Mouse (Mus musculus) Patski (cell line): ENCODE measurements at regions not wholly inside any gene's neighbourhood (a gene's known extent, or its start where the extent isn't known, plus 50 kb on each side); places are given as distances from the start of the nearest gene placed in this dataset.
"Not testable (repeated sequence)": the region's sequence is repeated elsewhere in the genome, so short reads cannot be mapped to it uniquely, and the experiment has no call there.

Experiments used
- ATAC-seq: fragments of 100-300 bp; one replicate; pipeline ENCODE4 v1.8.0; 2021
- CTCF ChIA-PET: fragments of 350-600 bp; sonication (Branson Sonifier 250); formaldehyde crosslinking; loops from one replicate; lab custom pipeline; 2022; ENCODE audit warnings: inconsistent platforms; lab: Charles Lee
- POLR2A ChIA-PET: fragments of 350-600 bp; sonication (Branson Sonifier 250); formaldehyde crosslinking; loops from one replicate; lab custom pipeline; 2022; ENCODE audit warnings: antibody characterized with exemption, inconsistent platforms; lab: Charles Lee
- DNase-seq: peaks from one replicate; pipeline ENCODE4 v3.0.0-alpha.2; 2011; ENCODE audit warnings: low read depth, low spot score
- H3K27me3 ChIP-seq: fragments of 371-371 bp; one replicate; pipeline ENCODE4 v1.5.1; 2021
- CTCF ChIP-seq: fragments of 100-300 bp; IDR thresholded peaks from one replicate; pipeline ENCODE4 v1.5.1; 2021
- in situ Hi-C: fragments of 300-500 bp; cut with MboI; formaldehyde crosslinking; loops from 3 replicates; pipeline ENCODE4 v1.11.1; 2018; ENCODE audit warnings: low pct_unique_long_range_greater_than_20kb, mixed read lengths

GRCm38 (mm10) chr16:56323828-56324227 lies 119.7 kb downstream of the Impg2 start:
- POLR2A ChIA-PET, CTCF ChIA-PET, H3K27me3 ChIP-seq, ATAC-seq, DNase-seq: not testable (repeated sequence)
- in situ Hi-C loops, result loop anchor here (25.0 kb wide), 1 partner anchor 163 kb away; the partner anchor contains the start of gene Abi3bp

DNA sequence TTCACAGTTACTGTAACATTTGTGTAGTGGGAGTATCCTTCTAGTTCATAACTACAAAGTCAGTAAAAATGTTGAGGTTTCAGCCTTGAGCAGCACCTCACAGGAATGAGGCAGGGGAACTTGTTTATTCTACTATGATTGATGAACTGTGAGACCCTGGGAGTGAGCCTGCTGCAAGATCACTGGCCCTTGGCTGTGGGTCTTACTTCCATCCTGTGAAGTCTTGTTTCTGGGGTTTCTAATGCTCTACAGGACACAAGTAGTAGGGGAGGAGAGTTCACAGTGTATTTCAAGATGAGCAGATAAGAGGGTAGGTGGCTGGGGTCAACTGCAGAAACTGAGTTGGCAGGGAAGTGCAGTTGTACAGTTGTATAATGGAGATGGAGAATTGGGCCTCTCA lies 128.3 kb upstream of the Abi3bp start:
- CTCF ChIA-PET, result no interaction called here
- in situ Hi-C loops, result no loop called here
- no peak for TF ChIP-seq CTCF
- POLR2A ChIA-PET, result no interaction called here
- DNase-seq (no peak), ATAC-seq (no peak)
- H3K27me3 ChIP-seq, result no peaks in the 10 kb centered on the region

DNA sequence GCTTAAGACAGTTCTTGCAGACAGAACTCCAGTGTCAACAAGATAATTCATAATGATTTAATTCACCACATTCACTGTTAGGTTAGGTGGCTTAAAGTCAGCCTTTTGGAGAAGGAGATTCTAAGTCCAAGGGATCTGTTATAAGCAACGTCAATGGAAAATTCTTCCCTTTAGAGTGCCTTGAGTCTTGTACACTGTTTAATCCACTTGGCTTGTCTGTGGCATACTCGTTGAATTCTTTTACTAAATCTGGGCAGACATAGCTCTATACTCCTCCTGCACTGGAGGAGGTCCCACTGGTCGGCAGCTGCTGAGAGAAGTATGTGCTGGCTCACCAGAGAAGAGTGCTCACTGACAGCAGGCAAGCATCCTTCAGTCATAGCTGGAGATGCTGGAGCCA lies 124.8 kb upstream of the Abi3bp start:
- CTCF ChIA-PET, result interaction anchor here (1.5 kb wide), 1 partner anchor 20 kb away, joined by 3 read pairs; no protein-coding TSS in a partner anchor
- TF ChIP-seq CTCF, result no peak
- no peak for ATAC-seq
- DNase-seq, result no peak
- POLR2A ChIA-PET, result no interaction called here
- in situ Hi-C loops, result no loop called here
- H3K27me3 ChIP-seq, result no peaks in the 10 kb centered on the region

DNA sequence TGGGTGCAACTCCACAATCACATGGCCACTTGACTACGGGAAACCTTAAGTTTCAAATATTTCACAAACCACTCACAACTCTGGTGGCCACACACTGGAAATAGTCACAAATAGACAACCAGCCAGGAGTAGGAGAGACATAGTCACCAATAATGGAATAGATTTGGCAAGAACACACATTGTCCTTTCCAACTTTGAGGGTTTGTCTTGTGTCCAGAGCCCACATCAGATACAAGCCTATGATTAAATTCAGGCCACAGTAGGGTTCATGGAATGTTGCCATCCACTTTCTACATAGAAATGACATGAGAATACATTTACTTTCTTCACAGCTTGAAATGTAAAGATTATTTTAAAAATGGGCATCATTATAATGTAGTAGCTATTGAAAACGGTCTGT lies 118.6 kb upstream of the Abi3bp start:
- no peak for TF ChIP-seq CTCF
- ChIA-PET CTCF (no interaction called here), POLR2A (no interaction called here)
- no peaks in the 10 kb centered on the region for H3K27me3 ChIP-seq
- DNase-seq (no peak), ATAC-seq (no peak)
- in situ Hi-C loops, result no loop called here

GRCm38 (mm10) chr16:56360992-56361391 lies 116.7 kb upstream of the Abi3bp start:
- no peak for ATAC-seq
- H3K27me3 ChIP-seq, result no peaks in the 10 kb centered on the region
- in situ Hi-C loops, result no loop called here
- ChIA-PET POLR2A (no interaction called here), CTCF (no interaction called here)
- no peak for TF ChIP-seq CTCF
- DNase-seq, result no peak

DNA sequence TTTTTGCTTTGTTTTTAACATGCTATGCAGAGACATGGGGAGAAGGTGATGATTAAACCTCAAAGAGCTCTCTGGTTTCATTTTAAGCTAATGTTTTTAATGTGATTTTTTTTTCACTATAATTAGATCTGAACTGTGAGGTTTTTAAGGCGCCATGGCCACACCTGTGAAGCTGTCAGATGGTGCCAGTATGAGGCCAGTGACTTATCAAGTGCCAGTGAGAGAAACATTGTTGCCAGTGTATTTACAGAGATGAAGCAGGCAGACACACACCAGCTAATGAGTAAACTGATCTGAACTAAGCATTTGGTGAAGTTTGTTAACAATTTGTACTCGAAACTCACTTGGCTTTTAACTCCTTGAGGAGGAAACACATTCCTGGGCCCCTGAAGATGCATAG lies 99.3 kb upstream of the Abi3bp start:
- DNase-seq (no peak), ATAC-seq (no peak)
- no peaks in the 10 kb centered on the region for H3K27me3 ChIP-seq
- ChIA-PET POLR2A (no interaction called here), CTCF (interaction anchor here (1.0 to 1.9 kb wide), 4 partner anchors 13 to 161 kb away, joined by 3 to 5 read pairs (median 3); no protein-coding TSS in a partner anchor)
- TF ChIP-seq CTCF, result no peak
- in situ Hi-C loops, result no loop called here

DNA sequence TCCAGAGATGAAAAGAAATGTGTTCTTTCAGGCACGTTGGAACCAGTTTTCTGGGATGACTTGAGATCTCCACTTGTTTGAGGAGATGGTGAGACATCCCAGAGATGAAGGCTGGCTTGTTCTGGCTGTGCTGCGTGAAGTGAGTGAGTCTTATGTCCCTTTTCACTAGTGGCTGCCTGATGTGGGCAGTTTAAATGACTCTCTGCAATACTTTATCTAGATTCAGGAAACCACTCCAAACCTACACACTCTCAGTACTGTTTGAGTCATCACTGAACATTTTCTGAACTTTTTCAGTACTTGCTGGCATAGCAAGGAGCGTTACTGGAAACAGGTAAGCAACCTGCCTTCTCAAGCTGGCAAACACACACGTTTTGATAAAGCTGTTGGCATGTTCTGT lies 97.0 kb upstream of the Abi3bp start:
- POLR2A ChIA-PET, result interaction anchor here (0.6 kb wide), 1 partner anchor 13 kb away, joined by 3 read pairs; no protein-coding TSS in a partner anchor
- TF ChIP-seq CTCF, result no peak
- H3K27me3 ChIP-seq, result no peaks in the 10 kb centered on the region
- ATAC-seq (no peak), DNase-seq (no peak)
- CTCF ChIA-PET, result no interaction called here
- in situ Hi-C loops, result no loop called here

GRCm38 (mm10) chr16:56386539-56386938 lies 91.1 kb upstream of the Abi3bp start:
- DNase-seq, result no peak
- in situ Hi-C loops, result no loop called here
- CTCF ChIA-PET, result no interaction called here
- POLR2A ChIA-PET, result no interaction called here
- no peak for ATAC-seq
- TF ChIP-seq CTCF, result no peak
- no peaks in the 10 kb centered on the region for H3K27me3 ChIP-seq

DNA sequence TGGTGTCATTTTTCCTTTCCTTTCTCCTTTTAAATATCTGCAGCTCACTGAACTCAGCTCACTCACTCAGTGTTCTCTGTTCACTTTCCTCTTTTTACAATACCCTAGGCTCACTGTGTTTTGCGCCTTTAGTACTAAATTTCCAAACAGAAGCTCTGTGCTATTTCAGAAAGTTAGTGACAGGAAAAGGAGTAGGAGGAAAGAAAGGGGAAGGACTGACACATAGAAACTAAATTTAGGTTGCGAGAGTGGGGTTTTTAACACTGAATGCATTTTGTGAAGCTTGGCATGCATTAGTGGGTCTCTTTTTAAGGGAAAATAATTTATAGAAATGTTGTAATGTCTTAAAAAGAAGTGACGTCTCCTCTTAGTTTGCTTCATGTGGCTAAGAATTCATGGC lies 84.8 kb upstream of the Abi3bp start:
- ATAC-seq (no peak), DNase-seq (no peak)
- in situ Hi-C loops, result no loop called here
- ChIA-PET POLR2A (interaction anchor here (0.7 kb wide), 1 partner anchor 14 kb away, joined by 3 read pairs; no protein-coding TSS in a partner anchor), CTCF (no interaction called here)
- H3K27me3 ChIP-seq, result no peaks in the 10 kb centered on the region
- no peak for TF ChIP-seq CTCF

DNA sequence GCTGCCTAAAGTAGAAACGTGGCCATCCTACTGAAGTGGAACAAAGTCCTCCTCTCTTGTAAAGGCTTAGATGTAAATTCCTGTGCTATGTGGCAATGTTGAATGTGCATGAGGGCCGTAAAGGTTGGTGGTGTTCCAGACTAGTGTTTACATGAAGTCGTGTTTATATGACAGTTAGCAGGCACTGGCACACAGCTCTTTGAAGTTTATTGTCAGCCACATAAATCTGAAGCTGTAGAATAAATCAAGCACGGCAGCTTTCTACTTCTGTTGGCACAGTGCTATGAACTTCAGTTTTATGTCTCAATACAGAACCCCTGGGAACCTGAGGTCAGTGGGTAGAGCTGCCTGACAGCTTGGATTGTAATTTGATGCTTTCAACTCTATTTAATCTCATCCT lies 81.1 kb upstream of the Abi3bp start:
- DNase-seq, result peak; percentile 24
- peak; percentile 69 for ATAC-seq

DNA sequence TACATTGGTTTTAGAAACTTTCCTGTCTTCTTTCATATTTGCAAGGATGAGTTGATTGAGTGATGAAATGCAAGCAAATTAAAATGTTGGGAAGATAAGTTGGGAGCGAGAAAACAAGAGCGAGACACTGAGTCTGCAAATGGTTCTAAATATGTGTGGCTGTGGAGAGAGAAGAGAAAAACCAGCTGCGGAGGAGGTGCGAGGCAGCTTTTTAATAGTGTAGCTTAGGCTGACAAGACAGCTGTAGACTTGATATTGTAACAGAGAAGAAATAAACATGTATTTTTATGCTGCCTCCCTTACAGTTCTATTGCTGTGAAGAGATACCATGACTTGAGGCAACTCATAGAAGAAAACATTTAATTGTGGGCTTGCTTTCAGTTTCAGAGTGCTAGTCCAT lies 78.1 kb upstream of the Abi3bp start:
- no peak for DNase-seq
- no peak for TF ChIP-seq CTCF
- ChIA-PET CTCF (no interaction called here), POLR2A (no interaction called here)
- no peak for ATAC-seq
- in situ Hi-C loops, result no loop called here
- no peaks in the 10 kb centered on the region for H3K27me3 ChIP-seq

More for the DNA sequence above, 81.1 kb upstream of the Abi3bp start:
- ChIA-PET POLR2A (no interaction called here), CTCF (interaction anchor here (1.7 kb wide), 1 partner anchor 12 kb away, joined by 3 read pairs; no protein-coding TSS in a partner anchor)
- no peaks in the 10 kb centered on the region for H3K27me3 ChIP-seq
- in situ Hi-C loops, result no loop called here
- TF ChIP-seq CTCF, result no peak

- ChIA-PET CTCF (interaction anchor here (1.3 to 1.4 kb wide), 2 partner anchors 14 to 25 kb away, joined by 3 read pairs; no protein-coding TSS in a partner anchor), POLR2A (interaction anchor here (0.6 kb wide), 1 partner anchor 173 kb away, joined by 3 read pairs; no protein-coding TSS in a partner anchor)
- ATAC-seq (no peak), DNase-seq (no peak)
- no peaks in the 10 kb centered on the region for H3K27me3 ChIP-seq
- no peak for TF ChIP-seq CTCF
- in situ Hi-C loops, result no loop called here
Observed at GRCm38 (mm10) chr16:56423761-56424160, 53.9 kb upstream of the Abi3bp start.
